Mouse (Mus musculus) limb, embryonic 11.5 days (tissue): ENCODE data around the gene Mtmr3. TPM values are rescaled to one million over a fixed set of nuclear protein-coding genes. Genes with fewer than 3 reads are reported as not detected.

Experiments
- ATAC-seq: fragments of 200-750 bp; cut with Nextera tagmentation; 2 replicates; pipeline ENCODE4 v1.8.0; 2017; ENCODE audit warnings: low read depth; ENCODE audit not compliant: insufficient number of reproducible peaks, low FRiP score, low TSS enrichment
- DNase-seq: peaks from one replicate; pipeline ENCODE4 v3.0.0-alpha.2; 2015; ENCODE audit warnings: low spot score
- H3K27ac ChIP-seq: fragments of 300-500 bp; sonication (generic); replicated peaks from 2 replicates; pipeline ENCODE4 v1.5.1; 2014; ENCODE audit warnings: low read depth, mild to moderate bottlenecking, low read length
- H3K27me3 ChIP-seq: fragments of 300-500 bp; sonication (generic); 2 replicates; pipeline ENCODE4 v1.6.1; 2014; ENCODE audit warnings: mild to moderate bottlenecking, low read length, mixed read lengths; ENCODE audit not compliant: control insufficient read depth, insufficient read depth
- H3K36me3 ChIP-seq: fragments of 300-500 bp; sonication (generic); 2 replicates; pipeline ENCODE4 v1.6.1; 2014; ENCODE audit warnings: mild to moderate bottlenecking, low read length, moderate library complexity, mixed read lengths; ENCODE audit not compliant: control insufficient read depth, insufficient read depth
- H3K4me1 ChIP-seq: fragments of 300-500 bp; sonication (generic); 2 replicates; pipeline ENCODE4 v1.6.1; 2014; ENCODE audit warnings: low read length, mixed read lengths; ENCODE audit not compliant: control insufficient read depth, insufficient read depth
- H3K4me2 ChIP-seq: fragments of 300-500 bp; sonication (generic); 2 replicates; pipeline ENCODE4 v1.6.1; 2014; ENCODE audit warnings: low read depth, mild to moderate bottlenecking, moderate library complexity; ENCODE audit not compliant: severe bottlenecking
- H3K4me3 ChIP-seq: fragments of 300-500 bp; sonication (generic); 2 replicates; pipeline ENCODE4 v1.5.1; 2014; ENCODE audit warnings: low read depth, low read length
- H3K9ac ChIP-seq: fragments of 300-500 bp; sonication (generic); 2 replicates; pipeline ENCODE4 v1.6.1; 2014; ENCODE audit warnings: mild to moderate bottlenecking, low read length
- H3K9me3 ChIP-seq: fragments of 300-500 bp; sonication (generic); 2 replicates; pipeline ENCODE4 v1.6.1; 2016; ENCODE audit warnings: low read length; ENCODE audit not compliant: control insufficient read depth
- WGBS: fragments of 180-500 bp; shearing (Covaris S2); extraction: QIAGEN DNeasy Blood & Tissue Kit; methylation state at CpG from one replicate; pipeline ENCODE4 v1.1.7; 2014; 5-methylcytosine and 5-hydroxymethylcytosine counted together
- polyA plus RNA-seq: library from polyadenylated mRNA; unstranded; fragments of >200 nt; fragmentation: Nextera tagmentation; extraction: Ambion mirVana; gene quantifications from 2 replicates; pipeline ENCODE4 v1.2.1, GENCODE M21; 2014

The Mtmr3 gene
- polyA plus RNA-seq, 1 experiment from 2014 or later: 26.2 TPM

- 92% methylated on average over 4 of the region's 4 CpGs for WGBS
- Histone ChIP-seq H3K9ac (no peak overlapping the region), H3K4me3 (no peak overlapping the region), H3K9me3 (no peaks in the 10 kb centered on the region), H3K27ac (no peak overlapping the region), H3K36me3 (peaks cover 4% of the 10 kb centered on the region), H3K4me1 (peaks cover 5% of the 10 kb centered on the region; the same call in 1 of the 2 replicates), H3K27me3 (no peaks in the 10 kb centered on the region), H3K4me2 (no peak overlapping the region)
- ATAC-seq: no peak
- DNase-seq: no peak
These were observed 118.4 kb downstream of the Mtmr3 start for GRCm38 (mm10) chr11:4476184-4476697.

- Histone ChIP-seq H3K4me1 (peaks cover 5% of the 10 kb centered on the region; the same call in 1 of the 2 replicates), H3K9ac (no peak overlapping the region), H3K36me3 (no peaks in the 10 kb centered on the region; the same call in 1 of the 2 replicates), H3K9me3 (no peaks in the 10 kb centered on the region), H3K4me3 (no peak overlapping the region), H3K27me3 (no peaks in the 10 kb centered on the region), H3K4me2 (no peak overlapping the region), H3K27ac (no peak overlapping the region)
- ATAC-seq (no peak), DNase-seq (no peak)
- 54% methylated on average over 7 of the region's 7 CpGs for WGBS
These were observed 122.0 kb downstream of the Mtmr3 start for GRCm38 (mm10) chr11:4472464-4473179.

- Histone ChIP-seq H3K9ac (no peak overlapping the region), H3K9me3 (no peaks in the 10 kb centered on the region), H3K4me3 (no peak overlapping the region), H3K27ac (no peak overlapping the region), H3K4me2 (no peak overlapping the region), H3K36me3 (no peaks in the 10 kb centered on the region; the same call in 1 of the 2 replicates), H3K4me1 (peaks cover 5% of the 10 kb centered on the region; the same call in 1 of the 2 replicates), H3K27me3 (no peaks in the 10 kb centered on the region)
- ATAC-seq: no peak
- DNase-seq: no peak
- 79% methylated on average over 5 of the region's 5 CpGs for WGBS
These were observed 122.9 kb downstream of the Mtmr3 start for GRCm38 (mm10) chr11:4471734-4472133.

GRCm38 (mm10) chr11:4471251-4471650, 123.4 kb downstream of the Mtmr3 start:
- DNase-seq (no peak), ATAC-seq (no peak)
- H3K27ac ChIP-seq: no peak overlapping the region
- H3K9ac ChIP-seq: no peak overlapping the region
- peaks cover 5% of the 10 kb centered on the region; the same call in 1 of the 2 replicates for H3K4me1 ChIP-seq
- no peaks in the 10 kb centered on the region for H3K9me3 ChIP-seq
- no peaks in the 10 kb centered on the region for H3K27me3 ChIP-seq
- no peak overlapping the region for H3K4me3 ChIP-seq
- no peaks in the 10 kb centered on the region; the same call in 1 of the 2 replicates for H3K36me3 ChIP-seq
- H3K4me2 ChIP-seq: no peak overlapping the region

- no peaks in the 10 kb centered on the region; the same call in 1 of the 2 replicates for H3K36me3 ChIP-seq
- H3K27ac ChIP-seq: no peak overlapping the region
- no peak overlapping the region for H3K4me3 ChIP-seq
- no peak overlapping the region for H3K9ac ChIP-seq
- WGBS: 58% methylated on average over 5 of the region's 5 CpGs
- no peaks in the 10 kb centered on the region for H3K27me3 ChIP-seq
- peaks cover 5% of the 10 kb centered on the region; the same call in 1 of the 2 replicates for H3K4me1 ChIP-seq
- DNase-seq: no peak
- no peak overlapping the region for H3K4me2 ChIP-seq
- no peaks in the 10 kb centered on the region for H3K9me3 ChIP-seq
- no peak for ATAC-seq
These were observed 125.6 kb downstream of the Mtmr3 start for GRCm38 (mm10) chr11:4469091-4469490.

- no peak for ATAC-seq
- H3K9me3 ChIP-seq: no peaks in the 10 kb centered on the region
- no peak overlapping the region for H3K4me2 ChIP-seq
- H3K36me3 ChIP-seq: no peaks in the 10 kb centered on the region
- no peak overlapping the region for H3K27ac ChIP-seq
- WGBS: 96% methylated on average over 1 of the region's 1 CpGs
- H3K9ac ChIP-seq: no peak overlapping the region
- no peak overlapping the region for H3K4me3 ChIP-seq
- DNase-seq: no peak
- H3K27me3 ChIP-seq: no peaks in the 10 kb centered on the region
- H3K4me1 ChIP-seq: peaks cover 4% of the 10 kb centered on the region; the same call in 1 of the 2 replicates
These were observed 127.2 kb downstream of the Mtmr3 start for GRCm38 (mm10) chr11:4467436-4467835.

GRCm38 (mm10) chr11:4466191-4466590, 128.5 kb downstream of the Mtmr3 start:
- no peak overlapping the region for H3K4me3 ChIP-seq
- no peak overlapping the region for H3K4me2 ChIP-seq
- DNase-seq: no peak
- no peaks in the 10 kb centered on the region for H3K36me3 ChIP-seq
- no peak overlapping the region for H3K9ac ChIP-seq
- 78% methylated on average over 4 of the region's 4 CpGs for WGBS
- no peaks in the 10 kb centered on the region for H3K9me3 ChIP-seq
- no peak for ATAC-seq
- no peaks in the 10 kb centered on the region for H3K4me1 ChIP-seq
- no peak overlapping the region for H3K27ac ChIP-seq
- H3K27me3 ChIP-seq: no peaks in the 10 kb centered on the region

GRCm38 (mm10) chr11:4464616-4465015, 130.0 kb downstream of the Mtmr3 start:
- Histone ChIP-seq H3K9ac (no peak overlapping the region), H3K4me2 (no peak overlapping the region), H3K4me1 (0 out of 2 replicates have a peak, but pooled peaks cover 2% of the 10 kb centered on the region), H3K27me3 (no peaks in the 10 kb centered on the region), H3K27ac (no peak overlapping the region), H3K9me3 (no peaks in the 10 kb centered on the region), H3K4me3 (no peak overlapping the region), H3K36me3 (no peaks in the 10 kb centered on the region)
- WGBS: 93% methylated on average over 4 of the region's 4 CpGs
- ATAC-seq: no peak
- no peak for DNase-seq
